Mouse (Mus musculus) ovary, postnatal 36 days (tissue): ENCODE results near the gene Yeats2.
A peak's percentile ranks its signal among the peaks of the same experiment; 100 is the strongest.
"Not testable (repeated sequence)": the region's sequence is repeated elsewhere in the genome, so short reads cannot be mapped to it uniquely, and the experiment has no call there.

Experiments used
- DNase-seq: peaks from one replicate; pipeline ENCODE4 v3.0.0; 2022; ENCODE audit warnings: low spot score, mixed read lengths

The Yeats2 gene

GRCm38 (mm10) chr16:20140772-20141531 is at the start of gene Yeats2:
TSS of gene Yeats2 (plus strand) at chr16:20141063.
- DNase-seq = peak; percentile 82

DNA sequence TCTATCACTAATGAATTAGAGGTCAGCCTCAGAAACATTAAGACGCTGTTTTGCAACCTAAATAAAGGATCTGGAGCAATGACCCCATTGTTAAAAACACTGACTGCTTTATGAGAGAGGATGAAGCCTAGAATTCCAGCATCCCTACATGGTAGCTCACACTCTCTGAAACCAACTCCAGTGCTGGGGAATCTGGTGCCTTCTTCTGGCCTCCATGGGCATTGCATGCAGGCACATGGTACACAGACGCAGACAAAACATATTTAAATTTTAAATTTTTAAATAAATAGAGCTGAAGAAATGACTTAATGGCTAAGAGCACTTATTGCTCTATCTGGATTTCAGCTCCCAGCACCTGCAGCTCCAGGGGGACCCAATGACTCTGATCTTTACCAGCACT is 44.9 kb upstream of the Yeats2 start:
- no peak for DNase-seq

GRCm38 (mm10) chr16:20097069-20097710 is 43.7 kb upstream of the Yeats2 start, which contains the start of gene Klhl24:
TSS of gene Klhl24 (plus strand) at chr16:20097542.
- peak; percentile 88 for DNase-seq

DNA sequence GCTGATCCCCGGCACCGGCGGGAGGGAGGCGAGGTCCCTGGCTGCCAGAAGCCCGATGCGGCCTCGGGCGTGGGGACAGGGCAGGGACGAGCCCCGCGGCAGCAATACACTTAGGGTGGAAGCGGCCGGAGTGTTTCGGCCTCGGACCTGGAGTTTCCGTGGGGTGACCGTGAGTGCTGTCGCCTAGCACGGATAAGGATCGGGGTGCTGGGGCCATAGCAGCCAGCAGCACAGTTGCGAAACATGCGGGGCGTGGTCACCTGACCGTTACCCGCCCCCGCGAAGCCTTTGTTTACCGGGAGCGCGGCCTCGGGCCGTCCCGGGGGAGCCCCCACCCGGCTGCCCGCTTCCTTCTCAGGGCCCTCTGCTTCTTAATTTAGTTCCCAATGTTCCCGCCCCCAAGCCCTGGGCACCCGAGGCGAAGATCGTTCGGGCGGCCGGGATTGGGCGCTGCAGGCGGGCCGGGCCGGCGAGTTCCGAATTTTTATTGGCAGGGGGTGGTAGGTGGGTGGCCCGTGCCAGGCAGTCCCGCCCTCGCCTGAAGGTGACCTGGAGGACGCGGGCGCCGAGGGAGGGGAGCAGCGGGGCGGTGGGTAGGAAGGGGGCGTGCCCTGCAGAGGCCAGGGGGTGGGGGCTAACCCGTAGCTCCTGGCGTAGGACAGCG is 43.0 kb upstream of the Yeats2 start:
- DNase-seq = peak; percentile 94

- DNase-seq = no peak
These were observed 42.5 kb upstream of the Yeats2 start for GRCm38 (mm10) chr16:20098375-20098727.

- no peak for DNase-seq
These were observed 41.8 kb upstream of the Yeats2 start for GRCm38 (mm10) chr16:20098866-20099629.

DNA sequence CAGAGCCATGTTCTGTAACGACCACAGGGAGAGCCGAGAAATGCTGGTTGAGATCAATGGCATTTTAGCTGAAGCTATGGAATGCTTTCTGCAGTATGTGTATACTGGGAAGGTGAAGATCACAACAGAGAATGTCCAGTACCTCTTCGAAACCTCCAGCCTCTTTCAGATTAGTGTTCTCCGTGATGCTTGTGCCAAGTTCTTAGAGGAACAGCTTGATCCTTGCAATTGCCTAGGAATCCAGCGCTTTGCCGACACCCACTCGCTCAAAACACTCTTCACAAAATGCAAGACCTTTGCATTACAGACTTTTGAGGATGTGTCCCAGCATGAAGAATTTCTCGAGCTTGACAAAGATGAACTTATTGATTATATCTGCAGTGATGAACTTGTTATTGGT is 33.9 kb upstream of the Yeats2 start:
- DNase-seq = no peak

DNA sequence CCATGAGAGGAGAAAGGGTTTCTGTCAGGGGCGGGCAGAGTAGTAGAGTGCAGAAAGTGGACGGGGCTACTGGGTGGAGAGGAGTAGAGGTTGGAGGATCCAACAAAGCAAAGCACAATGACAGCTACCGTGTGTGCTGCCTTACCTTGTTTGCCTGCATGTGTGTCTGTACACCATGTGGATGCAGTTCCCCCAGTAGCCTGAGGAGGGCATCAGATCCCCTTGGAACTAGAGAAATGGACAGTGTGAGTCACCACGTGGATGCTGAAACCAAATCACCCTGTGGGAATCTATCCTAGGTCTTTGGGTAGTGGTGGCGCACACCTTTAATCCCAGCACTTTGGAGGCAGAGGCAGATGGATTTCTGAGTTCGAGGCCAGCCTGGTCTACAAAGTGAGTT is 31.9 kb upstream of the Yeats2 start:
- no peak for DNase-seq

DNA sequence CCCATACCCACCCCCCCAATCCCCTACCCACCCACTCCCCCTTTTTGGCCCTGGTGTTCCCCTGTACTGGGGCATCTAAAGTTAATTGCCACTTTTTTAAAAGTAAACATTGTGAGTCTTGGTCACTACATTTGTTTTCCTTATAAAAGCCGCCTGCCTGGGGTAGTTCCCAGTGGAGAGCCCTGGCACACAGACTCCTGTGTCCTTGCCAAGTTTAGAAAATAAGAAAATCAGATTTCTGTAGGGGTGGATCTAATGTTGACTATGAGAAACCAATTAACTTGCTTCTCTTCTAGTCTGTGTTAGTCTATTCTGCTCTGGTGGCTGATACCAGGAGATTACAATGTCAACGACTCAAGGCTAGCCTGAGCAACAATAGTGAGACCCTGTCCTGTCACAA is 28.2 kb upstream of the Yeats2 start:
- no peak for DNase-seq

DNA sequence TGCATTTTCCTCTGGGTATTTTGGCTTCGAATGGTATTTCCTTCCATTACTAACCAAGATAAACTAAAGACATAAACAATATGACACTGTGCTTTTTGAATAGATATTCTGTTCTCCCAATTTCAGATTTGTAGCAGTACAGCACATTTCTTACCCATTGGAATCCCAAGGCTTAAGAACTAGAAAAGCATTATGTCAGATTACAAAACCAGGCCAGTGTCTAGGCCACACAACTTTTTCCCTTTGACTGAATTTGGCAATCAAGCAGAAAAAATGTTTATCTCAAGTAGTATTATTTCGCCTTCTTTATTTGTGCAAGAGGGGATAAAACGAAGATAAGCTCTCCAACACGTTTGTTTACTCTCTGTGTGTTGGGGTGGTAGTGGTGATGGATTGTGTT is 24.8 kb upstream of the Yeats2 start:
- DNase-seq = no peak

- not testable (repeated sequence) for DNase-seq
These were observed 14.5 kb upstream of the Yeats2 start for GRCm38 (mm10) chr16:20126319-20126883.

DNA sequence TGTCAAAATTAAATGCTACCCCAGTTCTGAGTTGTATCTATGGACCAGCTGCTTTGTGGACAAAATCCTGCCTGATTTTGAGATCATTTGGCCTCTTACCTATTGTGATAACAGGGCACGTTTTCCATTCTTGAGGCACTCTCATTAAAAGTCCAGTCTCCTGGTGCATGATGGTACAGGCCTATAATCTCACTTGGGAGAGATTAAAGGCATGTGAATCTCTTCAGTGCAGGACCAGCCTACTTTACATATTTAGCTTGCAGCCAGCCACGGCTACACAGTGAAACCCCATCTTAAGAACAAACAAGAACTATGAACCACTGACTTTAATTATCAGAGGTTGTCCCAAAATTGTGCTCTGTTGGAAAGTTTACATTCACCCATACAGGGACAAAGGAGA is 10.5 kb upstream of the Yeats2 start:
- DNase-seq = no peak

- DNase-seq = no peak
These were observed 3.7 kb downstream of the Yeats2 start for GRCm38 (mm10) chr16:20144568-20144967.

- DNase-seq = no peak
These were observed 11.1 kb downstream of the Yeats2 start for GRCm38 (mm10) chr16:20151991-20152390.

DNA sequence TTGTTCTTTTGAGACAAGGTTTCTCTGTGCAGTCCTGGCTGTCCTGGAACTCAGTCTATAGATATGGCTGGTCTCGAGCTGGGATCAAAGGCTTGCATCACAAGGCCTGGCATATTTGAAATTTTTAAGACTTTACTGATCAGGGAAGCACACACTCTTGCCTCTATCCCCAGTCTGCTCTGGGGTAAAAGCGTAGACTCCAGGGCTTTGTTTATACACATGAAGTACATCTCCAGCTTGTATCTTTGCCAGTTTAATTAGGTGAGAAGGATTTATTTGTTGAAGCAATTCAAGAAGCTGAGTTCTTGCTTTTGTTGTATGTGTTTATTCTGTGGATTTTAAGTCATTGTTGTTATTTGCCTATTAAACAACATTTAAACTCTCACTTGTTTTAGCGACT is 12.9 kb downstream of the Yeats2 start:
- DNase-seq = no peak

- DNase-seq = no peak
These were observed 19.3 kb downstream of the Yeats2 start for GRCm38 (mm10) chr16:20160130-20160529.

DNA sequence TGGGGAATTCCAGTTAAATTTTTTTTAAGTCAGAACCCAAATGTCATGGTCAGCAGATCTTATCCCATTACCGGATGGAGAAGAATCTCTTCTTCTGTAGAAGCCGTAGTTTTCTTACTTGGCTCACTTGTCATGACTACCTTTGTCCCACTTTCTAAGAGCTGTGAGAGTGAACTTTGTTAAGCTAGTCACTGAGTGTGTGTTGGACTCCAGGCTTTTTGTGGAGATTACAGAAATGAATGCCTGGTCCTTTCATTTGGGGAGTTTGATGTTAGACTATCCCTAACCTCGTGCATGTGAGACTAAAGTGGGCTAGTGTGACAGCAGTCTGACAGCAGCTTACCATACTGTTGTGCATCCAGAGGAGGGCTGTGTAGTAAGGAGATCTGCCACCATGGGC is 28.2 kb downstream of the Yeats2 start:
- DNase-seq = no peak

DNA sequence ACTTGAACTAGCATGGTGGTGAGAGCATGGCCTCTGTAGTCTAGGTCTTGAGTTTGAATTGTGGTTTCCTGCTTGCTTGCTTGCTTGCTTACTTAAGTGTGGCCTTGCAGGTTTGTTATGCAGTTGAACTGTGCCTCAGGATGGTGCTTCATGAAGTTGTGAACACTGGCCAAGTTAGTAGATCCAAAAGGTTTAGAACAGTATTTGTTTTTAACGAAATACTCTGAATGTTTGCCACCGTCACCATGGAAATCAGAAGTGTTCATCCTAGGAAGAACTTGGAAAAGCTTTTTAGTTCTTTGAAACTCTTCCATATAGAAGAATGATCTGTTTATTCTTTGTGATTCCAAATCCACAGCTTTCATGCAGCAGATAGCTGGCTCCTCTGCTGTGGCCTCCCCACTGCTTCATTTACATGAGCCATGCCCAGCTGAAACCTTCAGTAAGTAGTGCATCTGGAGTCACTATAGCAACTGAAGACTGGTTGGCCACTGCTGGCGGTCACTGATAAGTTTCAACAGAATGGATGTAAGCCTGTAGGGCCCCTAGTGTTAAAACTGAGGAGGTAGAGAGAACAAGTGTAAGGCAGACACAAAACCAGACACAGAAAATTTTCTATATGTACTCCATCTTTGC is 28.7 kb downstream of the Yeats2 start:
- no peak for DNase-seq

DNA sequence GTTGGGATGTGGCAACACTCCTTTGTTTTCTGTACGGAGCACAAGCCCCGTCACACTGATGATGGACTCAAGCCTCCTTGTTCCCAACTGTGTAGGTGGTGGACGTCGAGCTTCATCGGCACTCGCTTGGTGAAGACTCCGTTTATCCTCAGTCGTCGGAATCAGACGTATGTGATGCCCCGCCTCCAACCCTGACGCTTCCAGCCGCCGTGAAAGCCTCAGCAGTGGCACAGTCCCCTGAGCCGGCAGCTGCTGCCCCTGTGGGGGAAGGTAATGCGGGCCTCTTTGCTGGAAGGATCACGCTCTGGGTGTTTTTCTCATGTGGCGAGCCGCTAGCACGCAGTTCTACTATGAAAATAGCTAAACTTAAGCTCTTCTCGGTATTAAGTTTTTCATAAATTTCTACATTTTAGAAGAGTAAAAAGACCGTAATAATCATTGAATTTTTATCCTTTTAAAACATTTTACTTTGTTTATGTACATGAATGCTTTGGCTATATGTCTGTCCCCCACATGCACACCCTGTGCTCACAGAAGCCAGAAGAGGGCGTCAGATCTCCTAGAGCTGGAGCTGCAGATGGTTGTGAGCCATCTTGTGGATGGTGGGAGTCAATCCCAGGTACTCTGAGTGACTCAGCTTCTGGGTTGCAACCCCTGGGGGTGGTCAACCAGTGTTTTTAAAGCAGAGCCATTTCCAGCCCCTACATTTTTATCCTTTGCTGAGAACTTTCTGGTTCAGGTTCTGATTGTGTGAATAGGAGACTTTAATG is 38.7 kb downstream of the Yeats2 start:
- no peak for DNase-seq

GRCm38 (mm10) chr16:20185368-20185767 is 44.5 kb downstream of the Yeats2 start:
- DNase-seq = no peak
